Mouse (Mus musculus): ENCODE measurements around the gene Rps6ka2.

Gene Rps6ka2

DNA sequence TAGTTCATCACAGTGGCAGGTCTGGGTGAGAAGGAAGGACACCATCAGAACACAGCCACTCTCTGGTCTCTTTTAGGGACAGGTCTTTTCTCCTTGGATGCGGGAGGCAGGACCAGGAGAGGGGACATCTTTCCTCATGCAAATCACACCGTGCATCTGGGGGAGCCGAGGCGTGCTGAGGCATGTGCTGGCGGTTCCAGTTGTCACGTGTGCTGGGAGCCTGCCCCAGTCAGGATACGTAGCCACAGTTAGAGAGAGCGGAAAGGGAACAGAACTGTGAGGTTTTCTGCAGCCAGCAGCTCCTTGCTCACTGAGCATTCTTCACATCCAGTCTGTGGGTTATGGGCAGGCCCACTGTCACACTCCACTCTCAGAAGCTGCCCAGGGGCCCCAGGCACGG, 48.5 kb downstream of the Rps6ka2 start:
- no peak for DNase-seq (ENCODE audit: extremely low read depth, low read depth, low spot score)

- no peak for DNase-seq (ENCODE audit: extremely low read depth, low read depth, low spot score)
Measured at GRCm38 (mm10) chr17:7219044-7219718, 49.3 kb downstream of the Rps6ka2 start.

DNA sequence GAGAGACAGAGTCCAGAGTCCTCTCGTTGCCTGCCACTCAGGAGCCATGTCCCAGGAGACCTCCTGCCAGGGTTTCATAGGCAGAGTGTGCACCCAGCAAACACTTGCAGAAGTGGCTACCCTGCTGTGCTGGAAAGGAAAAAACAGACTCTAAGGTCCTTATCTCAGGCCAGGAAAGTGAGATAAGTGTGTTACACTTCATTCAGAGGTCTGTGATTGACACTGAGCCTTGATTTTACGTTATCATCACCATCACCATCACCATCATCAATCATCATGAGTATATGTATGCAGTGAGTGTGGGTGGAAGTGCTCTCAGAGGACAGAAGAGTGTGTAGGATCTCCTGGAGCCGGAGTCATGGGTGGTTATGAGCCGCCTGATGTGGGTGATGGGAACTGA, 51.4 kb downstream of the Rps6ka2 start:
- DNase-seq (ENCODE audit: extremely low read depth, low read depth, low spot score) = no peak

DNA sequence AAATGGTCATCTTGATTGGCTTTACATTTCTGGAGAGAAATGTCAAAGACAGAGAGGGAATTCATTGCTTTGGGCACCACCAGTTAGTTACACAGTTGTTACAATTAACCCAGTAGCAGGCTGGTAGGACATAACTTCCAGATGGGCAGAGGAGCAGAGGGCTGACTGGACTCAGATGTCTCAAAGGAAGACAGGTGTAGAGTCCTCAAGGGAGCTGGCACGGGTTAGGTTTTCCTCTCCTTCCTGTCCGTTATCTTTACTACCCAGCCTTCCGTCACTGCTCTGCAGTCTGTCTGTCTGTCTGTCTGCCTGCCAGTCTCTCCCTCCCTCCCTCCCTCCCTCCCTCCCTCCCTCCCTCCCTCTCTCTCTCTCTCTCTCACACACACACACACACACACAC, 52.3 kb downstream of the Rps6ka2 start:
- no peak for DNase-seq (ENCODE audit: extremely low read depth, low read depth, low spot score)

DNA sequence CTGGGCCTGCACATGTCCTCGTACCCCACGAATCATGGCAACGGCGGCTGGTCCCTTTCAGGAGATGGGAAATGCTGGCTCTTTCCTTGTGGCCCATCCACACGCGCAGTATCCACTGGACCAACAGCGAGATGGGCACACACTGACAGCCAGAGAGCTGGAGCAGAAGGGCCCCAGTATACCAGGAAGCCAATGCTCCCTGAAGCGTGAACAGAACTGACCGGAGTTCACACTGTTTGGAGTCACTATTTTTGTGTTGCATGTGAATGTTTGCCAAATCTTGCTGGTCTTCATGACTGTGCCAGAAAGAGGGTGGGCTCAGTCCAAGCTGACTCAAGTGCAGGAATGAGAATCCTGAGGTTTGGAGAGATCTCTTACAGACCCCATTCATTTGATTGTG, 58.6 kb downstream of the Rps6ka2 start:
- no peak for DNase-seq (ENCODE audit: extremely low read depth, low read depth, low spot score)

- no peak for DNase-seq (ENCODE audit: extremely low read depth, low read depth, low spot score)
Measured at GRCm38 (mm10) chr17:7231312-7231711, 61.4 kb downstream of the Rps6ka2 start.

DNA sequence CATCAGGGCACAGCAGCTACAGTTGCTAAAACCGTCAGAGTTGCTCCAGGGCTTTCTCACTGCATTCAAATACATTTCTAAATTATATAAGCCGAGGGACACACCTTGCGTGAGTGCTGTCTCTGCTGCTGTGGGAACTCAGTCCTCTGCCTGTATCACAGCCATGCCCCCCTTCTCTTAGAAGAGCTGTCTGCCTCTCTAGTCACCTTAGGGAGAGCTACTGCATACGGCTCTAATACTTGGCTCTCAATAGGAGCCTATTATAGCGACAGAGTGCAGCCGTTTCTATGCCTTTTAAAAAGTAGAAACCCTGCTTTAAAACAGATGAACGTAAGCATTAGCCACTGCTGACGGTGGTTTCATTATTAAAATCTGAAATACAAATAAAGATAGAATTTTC, 61.9 kb downstream of the Rps6ka2 start:
- DNase-seq (ENCODE audit: extremely low read depth, low read depth, low spot score) = no peak

DNA sequence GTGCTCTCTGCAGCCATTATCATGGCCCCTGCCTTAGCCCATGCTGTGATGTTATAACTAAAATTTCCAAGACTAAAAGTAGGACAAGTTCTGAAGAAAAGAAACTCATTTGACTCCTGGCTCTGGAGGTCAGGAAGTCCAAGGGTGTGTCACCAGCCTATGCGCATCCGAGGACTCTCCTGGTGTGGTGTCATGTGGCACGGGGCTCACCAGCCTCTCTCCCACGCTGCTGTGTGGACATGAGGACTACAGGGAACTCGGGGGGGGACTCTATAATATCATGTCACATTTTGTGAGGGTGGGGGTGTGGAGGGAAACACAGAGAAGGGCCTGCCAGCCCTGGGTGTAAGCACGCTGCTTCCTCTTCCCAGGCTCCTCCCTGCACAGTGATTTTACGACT, 62.5 kb downstream of the Rps6ka2 start:
- no peak for DNase-seq (ENCODE audit: extremely low read depth, low read depth, low spot score)

DNA sequence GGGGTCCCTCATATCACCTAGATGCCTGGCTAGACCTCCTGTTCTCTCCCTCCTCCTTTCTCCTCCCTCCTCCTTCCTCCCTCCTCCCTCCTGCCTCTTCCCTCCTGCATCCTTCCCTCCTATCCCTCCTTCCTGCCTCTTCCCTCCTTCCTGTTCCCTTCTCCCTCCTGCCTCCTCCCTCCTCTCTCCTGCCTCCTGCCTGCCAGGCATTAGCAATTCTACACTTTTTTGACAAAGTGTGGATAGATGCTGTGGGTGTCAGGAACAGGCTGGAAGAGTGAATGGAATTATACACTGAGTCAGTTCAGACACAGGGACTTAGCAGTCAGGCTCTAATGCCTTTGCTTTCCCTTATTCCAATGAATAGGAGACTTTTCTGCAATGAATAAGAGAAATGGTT, 63.3 kb downstream of the Rps6ka2 start:
- DNase-seq (ENCODE audit: extremely low read depth, low read depth, low spot score) = no peak

DNA sequence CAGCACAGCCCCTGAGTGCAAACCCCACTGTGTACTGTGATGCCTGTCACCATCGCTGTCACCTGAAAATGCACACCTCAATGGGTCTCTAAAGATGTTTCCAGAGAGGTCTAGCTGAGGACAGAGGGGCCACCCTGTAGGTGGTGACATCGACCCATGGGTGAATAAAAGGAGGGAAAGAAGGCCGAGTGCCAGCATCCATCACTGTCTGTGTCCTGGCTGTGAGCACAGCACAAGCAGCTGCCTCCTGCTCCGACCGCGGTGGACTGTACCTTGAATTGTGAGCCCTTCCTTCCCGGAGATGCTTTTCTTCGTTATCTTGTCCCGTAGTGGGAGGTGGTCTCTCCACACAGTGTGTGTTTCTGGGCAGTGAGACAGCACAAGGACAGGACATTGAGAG, 67.8 kb downstream of the Rps6ka2 start:
- no peak for DNase-seq (ENCODE audit: extremely low read depth, low read depth, low spot score)

DNA sequence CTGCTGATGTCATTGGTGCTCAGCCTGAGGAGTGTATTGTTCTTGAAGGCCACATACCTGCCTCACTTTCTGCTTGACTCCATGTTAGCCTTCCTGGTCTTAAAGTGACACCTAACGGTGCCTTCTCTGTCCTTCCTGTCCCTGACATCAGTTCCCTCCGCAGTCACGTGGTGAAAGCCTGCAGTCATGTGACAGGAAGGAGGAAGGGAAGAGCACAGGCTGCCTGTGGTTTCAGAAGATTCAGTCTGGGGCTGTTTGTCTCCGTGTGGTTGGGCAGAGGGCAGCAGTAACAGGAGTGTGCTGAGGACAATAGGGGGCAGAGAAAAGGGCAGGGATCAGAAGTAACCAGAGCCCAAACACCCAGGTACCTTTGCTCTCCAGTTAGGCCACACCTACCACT, 68.9 kb downstream of the Rps6ka2 start:
- DNase-seq (ENCODE audit: extremely low read depth, low read depth, low spot score) = no peak

- DNase-seq (ENCODE audit: extremely low read depth, low read depth, low spot score) = no peak
Measured at GRCm38 (mm10) chr17:7240526-7240925, 70.6 kb downstream of the Rps6ka2 start.

- DNase-seq (ENCODE audit: extremely low read depth, low read depth, low spot score) = no peak
Measured at GRCm38 (mm10) chr17:7245078-7245477, 75.2 kb downstream of the Rps6ka2 start.

DNA sequence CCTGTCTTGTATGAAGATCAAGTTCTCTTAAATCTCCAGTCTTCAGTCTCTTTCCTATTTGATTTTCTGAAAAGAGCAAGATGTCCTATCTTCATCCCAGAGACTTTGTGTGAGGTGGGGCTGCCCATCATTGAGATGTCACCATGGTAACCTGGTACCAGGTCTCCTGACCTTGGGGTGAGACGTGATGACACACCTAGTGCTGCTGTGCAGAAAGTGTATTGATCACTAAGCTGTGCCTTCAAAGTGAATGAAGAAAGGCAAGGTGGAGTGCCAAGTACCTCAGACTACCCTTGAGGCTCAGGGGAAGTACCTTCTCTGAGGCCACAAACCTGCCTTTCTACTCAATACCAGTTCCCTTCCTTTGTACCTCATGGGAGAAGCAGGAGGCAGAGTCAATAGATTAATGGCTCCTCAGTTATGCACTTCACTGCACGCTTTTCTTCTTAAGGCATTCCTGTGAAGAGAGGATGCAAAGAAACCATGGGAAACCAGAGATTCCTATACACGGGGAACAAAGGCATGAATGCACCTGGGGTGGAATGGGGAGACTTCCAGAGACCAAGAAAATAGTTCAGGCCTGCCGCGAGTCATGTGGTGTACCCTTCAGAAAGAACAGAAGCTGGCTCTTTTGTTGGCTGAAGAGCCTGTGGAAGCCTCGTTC, 77.1 kb downstream of the Rps6ka2 start:
- DNase-seq (ENCODE audit: extremely low read depth, low read depth, low spot score) = no peak

DNA sequence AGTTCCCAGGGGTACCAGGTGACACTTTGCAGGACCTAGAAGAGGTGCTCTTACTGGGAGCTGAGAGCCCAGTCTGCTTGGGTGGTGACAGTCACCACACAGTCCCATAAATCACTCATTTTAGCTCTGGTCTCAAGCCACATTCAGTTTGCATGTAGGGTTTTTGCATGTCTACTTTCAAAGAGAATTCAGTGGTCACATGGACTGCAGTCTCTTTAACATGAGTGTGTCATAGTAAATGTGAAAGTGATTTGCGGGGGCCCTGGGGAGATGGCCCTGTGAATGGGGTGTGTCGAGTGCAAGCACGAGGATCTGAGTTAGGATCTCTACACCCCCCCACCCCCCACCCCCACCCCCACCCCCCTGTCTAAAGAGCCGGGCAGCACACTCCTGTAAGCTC, 80.5 kb downstream of the Rps6ka2 start:
- no peak for DNase-seq (ENCODE audit: extremely low read depth, low read depth, low spot score)

DNA sequence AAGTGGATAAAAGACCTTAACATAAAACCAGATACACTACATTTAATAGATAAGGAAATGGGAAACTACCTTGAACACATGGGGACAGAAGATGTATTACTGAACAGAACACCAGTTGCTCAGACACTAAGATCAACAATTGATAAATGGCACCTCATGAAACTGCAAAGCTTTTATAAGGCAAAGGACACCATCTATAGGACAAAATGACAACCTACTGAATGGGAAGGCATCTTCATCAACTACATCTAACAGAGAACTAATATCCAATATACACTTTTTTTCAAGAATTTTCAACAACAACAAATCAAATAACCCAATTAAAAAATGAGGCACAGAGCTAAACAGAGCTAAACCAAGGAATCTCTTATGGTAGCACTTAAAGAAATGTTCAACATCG, 87.3 kb downstream of the Rps6ka2 start:
- DNase-seq (ENCODE audit: extremely low read depth, low read depth, low spot score) = no peak

- DNase-seq (ENCODE audit: extremely low read depth, low read depth, low spot score) = no peak
Measured at GRCm38 (mm10) chr17:7258748-7259359, 88.9 kb downstream of the Rps6ka2 start.

GRCm38 (mm10) chr17:7260360-7260759, 90.4 kb downstream of the Rps6ka2 start:
- DNase-seq (ENCODE audit: extremely low read depth, low read depth, low spot score) = no peak

- DNase-seq (ENCODE audit: extremely low read depth, low read depth, low spot score) = no peak
Measured at GRCm38 (mm10) chr17:7262056-7262455, 92.1 kb downstream of the Rps6ka2 start.

GRCm38 (mm10) chr17:7262620-7263019, 92.7 kb downstream of the Rps6ka2 start:
- no peak for DNase-seq (ENCODE audit: extremely low read depth, low read depth, low spot score)

DNA sequence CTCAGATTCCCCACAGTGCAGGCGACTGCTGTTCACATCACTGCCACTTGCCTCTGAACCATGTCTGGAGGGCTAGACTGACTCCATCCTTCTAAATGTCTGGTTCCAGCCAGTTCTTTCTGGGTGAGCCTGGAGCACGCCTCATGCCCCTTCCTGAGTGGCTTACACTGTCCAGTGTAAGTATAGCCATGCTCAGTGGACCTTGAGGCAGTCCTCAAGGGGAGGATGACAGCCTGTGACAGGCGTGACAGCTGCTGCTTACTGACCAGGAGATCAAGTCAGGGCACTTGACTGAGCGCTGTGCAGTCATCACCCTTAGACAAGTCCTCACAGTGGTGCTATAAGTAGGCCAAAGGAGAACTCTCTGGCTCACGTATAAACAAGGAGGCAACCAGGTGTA, 94.7 kb downstream of the Rps6ka2 start:
- no peak for DNase-seq (ENCODE audit: extremely low read depth, low read depth, low spot score)

GRCm38 (mm10) chr17:7265291-7265690, 95.4 kb downstream of the Rps6ka2 start:
- no peak for DNase-seq (ENCODE audit: extremely low read depth, low read depth, low spot score)
